Mouse (Mus musculus) liver, embryonic 14.5 days (tissue): ENCODE measurements around the gene Inpp5f. TPM values are rescaled to one million over a fixed set of nuclear protein-coding genes. Genes with fewer than 3 reads are reported as not detected.

ENCODE experiments used
- ATAC-seq: fragments of 200-750 bp; cut with Nextera tagmentation; 2 replicates; pipeline ENCODE4 v1.8.0; 2017; ENCODE audit warnings: moderate number of reproducible peaks, mild to moderate bottlenecking, moderate library complexity; ENCODE audit not compliant: insufficient read depth
- DNase-seq, 3 experiments: peaks; one replicate each; pipeline ENCODE4 v3.0.0-alpha.2; 2012 to 2013; ENCODE audit warnings: low read depth in 3 of 3, low spot score in 3 of 3
- H3K27ac ChIP-seq: fragments of 300-500 bp; sonication (generic); 2 replicates; pipeline ENCODE4 v1.5.1; 2014; ENCODE audit warnings: moderate library complexity, mild to moderate bottlenecking, control low read depth, inconsistent platforms
- H3K27me3 ChIP-seq: fragments of 300-500 bp; sonication (generic); 2 replicates; pipeline ENCODE4 v1.6.1; 2014; ENCODE audit warnings: mild to moderate bottlenecking, low read length, moderate library complexity; ENCODE audit not compliant: control insufficient read depth, insufficient read depth
- H3K36me3 ChIP-seq: fragments of 300-500 bp; sonication (generic); replicated peaks from 2 replicates; pipeline ENCODE4 v1.6.1; 2014; ENCODE audit warnings: low read depth; ENCODE audit not compliant: control insufficient read depth, insufficient read depth
- H3K4me1 ChIP-seq, 2 experiments: fragments of 200-500 bp in 1 of 2; fragments of 300-500 bp in 1 of 2; sonication (generic) in 1 of 2; replicated peaks; 2 replicates each; pipeline ENCODE4 v1.6.1; 2012 to 2014; ENCODE audit warnings: antibody characterized with exemption in 1 of 2, inconsistent platforms in 1 of 2, low read length in 1 of 2; ENCODE audit not compliant: control insufficient read depth in 2 of 2, insufficient read depth in 2 of 2
- H3K4me2 ChIP-seq: fragments of 300-500 bp; sonication (generic); 2 replicates; pipeline ENCODE4 v1.6.1; 2014; ENCODE audit warnings: low read depth, mild to moderate bottlenecking, control low read depth, moderate library complexity
- H3K4me3 ChIP-seq, 2 experiments: fragments of 200-500 bp in 1 of 2; fragments of 300-500 bp in 1 of 2; sonication (generic) in 1 of 2; 2 replicates each; pipeline ENCODE4 v1.5.1; 2012 to 2014; ENCODE audit warnings: low read depth in 2 of 2, low read length in 2 of 2, mild to moderate bottlenecking in 2 of 2, control low read depth in 1 of 2, inconsistent platforms in 1 of 2, moderate library complexity in 1 of 2; ENCODE audit not compliant: insufficient read depth in 1 of 2
- H3K9ac ChIP-seq: fragments of 300-500 bp; sonication (generic); replicated peaks from 2 replicates; pipeline ENCODE4 v1.6.1; 2014; ENCODE audit warnings: mild to moderate bottlenecking, control low read depth, moderate library complexity
- H3K9me3 ChIP-seq: fragments of 300-500 bp; sonication (generic); 2 replicates; pipeline ENCODE4 v1.6.1; 2016; ENCODE audit warnings: low read length, mixed read lengths; ENCODE audit not compliant: control insufficient read depth
- CTCF ChIP-seq: IDR thresholded peaks from 2 replicates; pipeline ENCODE4 v1.5.1; 2016; ENCODE audit warnings: antibody characterized with exemption, low read depth, control low read depth
- EP300 ChIP-seq: IDR thresholded peaks from 2 replicates; pipeline ENCODE4 v1.6.1; 2016; ENCODE audit warnings: antibody characterized with exemption, low read depth
- WGBS: fragments of 180-500 bp; shearing (Covaris S2); extraction: QIAGEN DNeasy Blood & Tissue Kit; methylation state at CpG from one replicate; pipeline ENCODE4 v1.1.7; 2014; ENCODE audit not compliant: insufficient replicate concordance; 5-methylcytosine and 5-hydroxymethylcytosine counted together
- polyA plus RNA-seq, 2 experiments: library from polyadenylated mRNA; depleted of rRNA in 1 of 2; stranded (reverse) in 1 of 2; unstranded in 1 of 2; fragments of >200 nt; fragmentation: Nextera tagmentation in 1 of 2; extraction: Ambion mirVana in 1 of 2; gene quantifications; 2 replicates each; pipeline versions ENCODE4 v1.2.1 to v1.2.3; 2012 to 2014

The Inpp5f gene
- polyA plus RNA-seq, 2 experiments, result 3.7 to 7.3 TPM

GRCm38 (mm10) chr7:128620178-128620577 is 9.1 kb downstream of the Inpp5f start:
- 75% methylated on average over 1 of the region's 1 CpGs for WGBS
- H3K4me3 ChIP-seq, result no peak overlapping the region
- no peak overlapping the region for H3K9ac ChIP-seq
- no peaks in the 10 kb centered on the region for H3K27me3 ChIP-seq
- H3K27ac ChIP-seq, result no peak overlapping the region
- H3K4me1 ChIP-seq, result 0 out of 4 replicates have a peak, but pooled peaks cover 2 to 5% of the 10 kb centered on the region in 2 experiments
- TF ChIP-seq EP300 (no peak), CTCF (no peak)
- ATAC-seq (no peak), DNase-seq (no peak)
- no peak overlapping the region for H3K4me2 ChIP-seq
- no peaks in the 10 kb centered on the region for H3K9me3 ChIP-seq
- no peaks in the 10 kb centered on the region for H3K36me3 ChIP-seq

GRCm38 (mm10) chr7:128622266-128622961 is 11.3 kb downstream of the Inpp5f start:
- TF ChIP-seq CTCF (no peak), EP300 (no peak)
- Histone ChIP-seq H3K36me3 (no peaks in the 10 kb centered on the region), H3K4me2 (no peak overlapping the region), H3K4me3 (no peak overlapping the region), H3K4me1 (peaks cover 2 to 10% of the 10 kb centered on the region in 2 experiments; a peak in 2 of 4 replicates), H3K27ac (no peak overlapping the region), H3K27me3 (no peaks in the 10 kb centered on the region), H3K9me3 (no peaks in the 10 kb centered on the region), H3K9ac (no peak overlapping the region)
- ATAC-seq (no peak), DNase-seq (no peak)
- WGBS, result 61% methylated on average over 7 of the region's 7 CpGs

GRCm38 (mm10) chr7:128622994-128623393 is 11.9 kb downstream of the Inpp5f start:
- WGBS, result 59% methylated on average over 2 of the region's 2 CpGs
- Histone ChIP-seq H3K4me2 (no peak overlapping the region), H3K27me3 (no peaks in the 10 kb centered on the region), H3K9ac (no peak overlapping the region), H3K4me3 (no peak overlapping the region), H3K27ac (no peak overlapping the region), H3K4me1 (peaks cover 2 to 11% of the 10 kb centered on the region in 2 experiments; a peak in 2 of 4 replicates), H3K9me3 (no peaks in the 10 kb centered on the region), H3K36me3 (no peaks in the 10 kb centered on the region)
- ATAC-seq, result no peak
- DNase-seq, result no peak
- TF ChIP-seq EP300 (no peak), CTCF (no peak)

- WGBS, result 72% methylated on average over 2 of the region's 2 CpGs
- Histone ChIP-seq H3K4me3 (no peak overlapping the region), H3K27ac (no peak overlapping the region), H3K4me1 (peaks cover 2 to 9% of the 10 kb centered on the region in 2 experiments; a peak in 2 of 4 replicates), H3K4me2 (no peak overlapping the region), H3K9me3 (no peaks in the 10 kb centered on the region), H3K27me3 (no peaks in the 10 kb centered on the region), H3K36me3 (no peaks in the 10 kb centered on the region), H3K9ac (no peak overlapping the region)
- DNase-seq (no peak), ATAC-seq (no peak)
- TF ChIP-seq CTCF, result no peak
- TF ChIP-seq EP300, result no peak
Measured at GRCm38 (mm10) chr7:128625382-128625781, 14.3 kb downstream of the Inpp5f start.

GRCm38 (mm10) chr7:128626601-128627000 is 15.5 kb downstream of the Inpp5f start:
- H3K27ac ChIP-seq, result no peak overlapping the region
- no peak overlapping the region for H3K9ac ChIP-seq
- H3K4me2 ChIP-seq, result no peak overlapping the region
- no peaks in the 10 kb centered on the region for H3K9me3 ChIP-seq
- DNase-seq (no peak), ATAC-seq (no peak)
- no peak for TF ChIP-seq CTCF
- H3K4me3 ChIP-seq, result no peak overlapping the region
- 44% methylated on average over 5 of the region's 5 CpGs for WGBS
- H3K27me3 ChIP-seq, result no peaks in the 10 kb centered on the region
- H3K36me3 ChIP-seq, result no peaks in the 10 kb centered on the region
- H3K4me1 ChIP-seq, result peaks cover 2 to 10% of the 10 kb centered on the region in 2 experiments; a peak in 2 of 4 replicates
